Comparison of ENCODE assay signal across 20 mouse cellular contexts in the genomic region with DNA sequence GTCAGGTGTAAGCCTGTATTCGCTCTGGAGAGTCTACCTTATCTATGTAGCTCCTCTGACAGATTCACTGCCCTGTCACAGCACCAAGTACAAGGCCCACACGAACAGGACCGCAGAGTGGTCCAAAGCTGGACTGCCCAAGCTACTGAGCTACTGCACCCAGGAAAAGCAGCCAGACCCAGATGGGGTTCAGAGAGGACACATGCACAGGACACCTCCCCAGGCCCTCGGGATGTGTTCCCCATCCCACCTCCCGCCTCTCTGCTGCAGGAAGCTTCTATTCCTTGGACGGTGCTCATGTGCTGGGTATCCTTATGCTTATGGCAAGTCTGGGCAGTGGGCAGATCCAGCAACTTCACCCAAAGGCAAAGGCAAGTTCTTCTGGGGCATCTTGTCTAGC. TPM values are rescaled to one million over a fixed set of nuclear protein-coding genes. Genes with fewer than 3 reads are reported as not detected.
DNase-seq lines count a peak whose midpoint lies in the region; ATAC-seq and TF ChIP-seq lines count a peak whose summit lies in the region.
"Had no signal": no experiment of that assay in that cellular context is flagged by ENCODE, and none has a peak within 500 bp of the region (broad histone marks: within the 10 kb centered on the region; RNA-seq: fewer than 3 reads in every experiment).

No protein-coding gene starts in this region.

- no peak for TF ChIP-seq POLR2A in heart, adult 2 months (IDR thresholded peaks at IDR 0.05; ENCODE audit: insufficient read depth, low read depth, low read length)

- peaks cover 28% of the 10 kb centered on the region for H3K4me1 ChIP-seq in heart, adult 2 months (ENCODE audit: control insufficient read depth, insufficient read depth, low read length)
- peaks cover 51% of the 10 kb centered on the region for H3K4me1 ChIP-seq in brown adipose tissue, adult 24 weeks (ENCODE audit: control insufficient read depth, insufficient read depth, insufficient read length, low read length)
- peaks cover 35% of the 10 kb centered on the region for H3K4me1 ChIP-seq in limb, embryonic 15.5 days

- 86% methylated on average over 6 of the region's 6 CpGs for WGBS in heart, adult 2 months
- WGBS in limb, embryonic 15.5 days: 91% methylated on average over 6 of the region's 6 CpGs

- no peaks in the 10 kb centered on the region for H3K27me3 ChIP-seq in heart, adult 2 months (ENCODE audit: control insufficient read depth, insufficient read depth, low read length)
- no peaks in the 10 kb centered on the region for H3K27me3 ChIP-seq in limb, embryonic 15.5 days
- H3K27me3 ChIP-seq: embryonic facial prominence, embryonic 12.5 days; intestine, embryonic 15.5 days; liver, embryonic 15.5 days; stomach, embryonic 15.5 days had no signal

- no peak overlapping the region for H3K4me3 ChIP-seq in heart, adult 2 months
- H3K4me3 ChIP-seq in left cerebral cortex, adult 2 months: no peak overlapping the region
- no peak overlapping the region for H3K4me3 ChIP-seq in brown adipose tissue, adult 24 weeks (ENCODE audit: insufficient read depth, low read depth, low read length)
- H3K4me3 ChIP-seq in limb, embryonic 15.5 days: no peak overlapping the region
- H3K4me3 ChIP-seq: embryonic facial prominence, embryonic 12.5 days; intestine, embryonic 15.5 days; liver, embryonic 15.5 days; stomach, embryonic 15.5 days had no signal

- no peak overlapping the region for H3K4me2 ChIP-seq in limb, embryonic 15.5 days
- H3K4me2 ChIP-seq: embryonic facial prominence, embryonic 12.5 days; intestine, embryonic 15.5 days; liver, embryonic 15.5 days; stomach, embryonic 15.5 days had no signal

- ATAC-seq in limb, embryonic 15.5 days (ENCODE audit: insufficient number of reproducible peaks, low FRiP score, low TSS enrichment, low read depth): no peak
- ATAC-seq: forebrain, embryonic 14.5 days; hindbrain, embryonic 16.5 days; intestine, embryonic 15.5 days had no signal

- no peak for TF ChIP-seq CTCF in heart, adult 2 months (IDR thresholded peaks at IDR 0.05)
- no peak for TF ChIP-seq CTCF in left cerebral cortex, adult 2 months (IDR thresholded peaks at IDR 0.05)

- peak overlapping the region; percentile 10; the same call in 1 of the 2 replicates for H3K27ac ChIP-seq in heart, adult 2 months
- H3K27ac ChIP-seq in left cerebral cortex, adult 2 months: peak overlapping the region; percentile 2; the same call in 1 of the 2 replicates
- H3K27ac ChIP-seq in brown adipose tissue, adult 24 weeks (replicated peaks; ENCODE audit: low read depth, low read length): peak overlapping the region; percentile 28; the same call in 1 of the 2 replicates
- 0 out of 2 replicates have a peak overlapping the region, but pooled peaks have one; percentile 43 for H3K27ac ChIP-seq in limb, embryonic 15.5 days
- H3K27ac ChIP-seq: embryonic facial prominence, embryonic 12.5 days; intestine, embryonic 15.5 days; liver, embryonic 15.5 days; stomach, embryonic 15.5 days had no signal

- DNase-seq in heart, adult 2 months: no peak
- DNase-seq in heart, postnatal 25 days (ENCODE audit: low spot score): no peak
- no peak for DNase-seq in left cerebral cortex, adult 2 months (ENCODE audit: extremely low spot score in 1 of 2, low spot score in 2 of 2)
- no peak for DNase-seq in left cerebral cortex, postnatal 10 days (ENCODE audit: extremely low spot score in 1 of 2, low spot score in 2 of 2)
- DNase-seq in kidney, postnatal 4 days: no peak
- DNase-seq: adrenal gland, postnatal 14 days; cerebellum, adult 18-20 months; cerebellum, postnatal 14 days; gastrocnemius, postnatal 25 days; heart, postnatal 4 days; kidney, adult 2 months; midbrain, embryonic 14.5 days had no signal

- H3K9me3 ChIP-seq in limb, embryonic 15.5 days: no peaks in the 10 kb centered on the region
- H3K9me3 ChIP-seq: embryonic facial prominence, embryonic 12.5 days; intestine, embryonic 15.5 days; liver, embryonic 15.5 days; stomach, embryonic 15.5 days had no signal

- intact Hi-C loops in heart, adult 2 months (cut with DNase I): no loop called here
- intact Hi-C loops in heart, postnatal 25 days (cut with DNase I): no loop called here
- intact Hi-C loops in left cerebral cortex, adult 2 months (cut with DNase I): no loop called here
- intact Hi-C loops in left cerebral cortex, postnatal 10 days (cut with DNase I): no loop called here

- no peak overlapping the region for H3K9ac ChIP-seq in heart, adult 2 months (ENCODE audit: low read depth, low read length)
- H3K9ac ChIP-seq in limb, embryonic 15.5 days: no peak overlapping the region
- H3K9ac ChIP-seq: embryonic facial prominence, embryonic 12.5 days; intestine, embryonic 15.5 days; liver, embryonic 15.5 days; stomach, embryonic 15.5 days had no signal

- H3K36me3 ChIP-seq in heart, adult 2 months (ENCODE audit: control insufficient read depth, insufficient read depth, low read length): peaks cover 8% of the 10 kb centered on the region
- peaks cover 5% of the 10 kb centered on the region; the same call in 1 of the 2 replicates for H3K36me3 ChIP-seq in limb, embryonic 15.5 days
- H3K36me3 ChIP-seq: liver, embryonic 15.5 days had no signal

- H3K79me2 ChIP-seq in heart, adult 2 months (replicated peaks; ENCODE audit: control insufficient read depth, insufficient read depth, low read length): 0 out of 2 replicates have a peak, but pooled peaks cover 2% of the 10 kb centered on the region

- no peak for TF ChIP-seq EP300 in heart, adult 2 months (IDR thresholded peaks at IDR 0.05; ENCODE audit: insufficient read depth, low read depth, low read length)

RNA-seq across cellular contexts. Expression of gene Tgfbr2, which starts 34.7 kb away (rescaled TPM):
- total RNA-seq in heart, adult 2 months (2021): 10 to 100 TPM; 32.5 to 36.3 TPM
- polyA plus RNA-seq in heart, adult 2 months (2012; rRNA removed): 23.8 and 32.7 TPM in 2 replicates
- total RNA-seq in heart, postnatal 25 days (2021): 10 to 100 TPM; 35.7 to 37.0 TPM
- 10 to 100 TPM; 10.3 to 12.6 TPM for total RNA-seq in left cerebral cortex, adult 2 months (2021)
- total RNA-seq in left cerebral cortex, postnatal 10 days (2021): 10 to 100 TPM; 10.3 to 14.2 TPM
- 60.5 and 68.8 TPM in 2 replicates for polyA plus RNA-seq in brown adipose tissue, adult 24 weeks (2012; ENCODE audit: insufficient read depth, insufficient read length, missing spikeins)
- polyA plus RNA-seq in limb, embryonic 15.5 days (2015; fragmentation: Nextera tagmentation; extraction: Ambion mirVana): 65.2 and 69.0 TPM in 2 replicates
